Comparison of ENCODE assay signal across 11 mouse cellular contexts in the genomic region with DNA sequence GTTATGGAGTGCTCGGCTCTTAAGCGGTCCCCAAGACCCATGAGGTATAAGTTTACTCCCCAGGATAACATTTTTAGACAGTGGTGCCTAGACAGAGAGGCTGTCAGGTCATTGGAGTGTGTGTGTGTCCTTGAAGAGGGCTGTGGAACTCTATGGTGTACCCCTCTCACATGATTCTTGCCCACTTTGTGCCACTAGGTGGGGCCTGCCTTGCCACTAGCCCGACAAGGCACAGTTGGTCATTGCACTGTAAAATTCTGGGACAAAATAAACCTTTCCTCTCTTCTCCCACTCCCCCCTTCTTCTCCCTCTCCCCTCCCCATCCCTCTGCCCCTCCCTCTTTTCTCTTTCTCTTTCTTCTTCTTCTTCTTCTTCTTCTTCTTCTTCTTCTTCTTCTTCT.
DNase-seq lines count a peak whose midpoint lies in the region; TF ChIP-seq lines count a peak whose summit lies in the region.
"Had no signal": no experiment of that assay in that cellular context is flagged by ENCODE, and none has a peak within 500 bp of the region (broad histone marks: within the 10 kb centered on the region; RNA-seq: fewer than 3 reads in every experiment).

No protein-coding gene starts in this region.

- no peaks in the 10 kb centered on the region for H3K27me3 ChIP-seq in cerebellum, adult 2 months (ENCODE audit: control insufficient read depth, insufficient read depth, low read length)
- H3K27me3 ChIP-seq in thymus, adult 2 months (ENCODE audit: control insufficient read depth, insufficient read depth, low read length), result no peaks in the 10 kb centered on the region

- no peaks in the 10 kb centered on the region for H3K4me1 ChIP-seq in cerebellum, adult 2 months (ENCODE audit: control insufficient read depth, insufficient read depth, low read length)
- H3K4me1 ChIP-seq in thymus, adult 2 months (replicated peaks; ENCODE audit: control insufficient read depth, insufficient read depth, low read length), result peaks cover 20% of the 10 kb centered on the region; the same call in 1 of the 2 replicates

- no peak for TF ChIP-seq POLR2A in cerebellum, adult 2 months (IDR thresholded peaks at IDR 0.05; ENCODE audit: borderline replicate concordance, insufficient read depth, low read length)
- TF ChIP-seq POLR2A in thymus, adult 2 months (IDR thresholded peaks at IDR 0.05; ENCODE audit: control insufficient read depth, extremely low read depth, insufficient read depth, low read length, poor library complexity), result no peak

- peak; percentile 18; the same call in 1 of the 2 replicates for TF ChIP-seq CTCF in cerebellum, adult 2 months (IDR thresholded peaks at IDR 0.05; ENCODE audit: borderline replicate concordance, insufficient read depth, low read depth, low read length)
- peak; percentile 45 for TF ChIP-seq CTCF in layer of hippocampus, adult 2 months (conservative IDR thresholded peaks at IDR 0.05)
- TF ChIP-seq CTCF in thymus, adult 2 months (IDR thresholded peaks at IDR 0.05; ENCODE audit: borderline replicate concordance, control insufficient read depth, extremely low read depth, insufficient read depth, low read length, poor library complexity), result no peak

- no peak overlapping the region for H3K27ac ChIP-seq in cerebellum, adult 2 months (ENCODE audit: insufficient read depth, low read length)
- H3K27ac ChIP-seq in layer of hippocampus, adult 2 months, result no peak overlapping the region
- H3K27ac ChIP-seq in thymus, adult 2 months (ENCODE audit: control insufficient read depth, insufficient read depth, low read length), result no peak overlapping the region
- H3K27ac ChIP-seq: hindbrain, embryonic 14.5 days had no signal

- no peak for DNase-seq in cerebellum, adult 2 months
- no peak for DNase-seq in cerebellum, postnatal 25 days
- no peak for DNase-seq in layer of hippocampus, adult 2 months (ENCODE audit: low spot score in 2 of 2)
- DNase-seq in layer of hippocampus, adult 8-10 months (ENCODE audit: low spot score in 2 of 2), result no peak
- peak; percentile 58 for DNase-seq in thymus, adult 2 months
- DNase-seq in thymus, postnatal 0 days (ENCODE audit: low spot score), result no peak
- DNase-seq in gastrocnemius, adult 18-20 months (ENCODE audit: low spot score), result no peak
- DNase-seq in layer of hippocampus, postnatal 25 days (ENCODE audit: extremely low spot score in 1 of 2, low spot score in 1 of 2), result no peak
- DNase-seq: gastrocnemius, postnatal 14 days; kidney, postnatal 14 days had no signal

- 71% methylated on average over 3 of the region's 3 CpGs for WGBS in cerebellum, adult 2 months
- 89% methylated on average over 3 of the region's 3 CpGs for WGBS in thymus, adult 2 months

- no peak overlapping the region for H3K4me3 ChIP-seq in cerebellum, adult 2 months (replicated peaks; ENCODE audit: insufficient read depth, low read depth, low read length)
- H3K4me3 ChIP-seq in layer of hippocampus, adult 2 months, result no peak overlapping the region
- no peak overlapping the region for H3K4me3 ChIP-seq in thymus, adult 2 months (ENCODE audit: control insufficient read depth, insufficient read depth, low read length)

- H3K36me3 ChIP-seq in thymus, adult 2 months (ENCODE audit: control insufficient read depth, insufficient read depth, low read length), result no peaks in the 10 kb centered on the region
